Mouse (Mus musculus): ENCODE results near the gene Eif3d. TPM values are rescaled to one million over a fixed set of nuclear protein-coding genes. Genes with fewer than 3 reads are reported as not detected.

The Eif3d gene
- total and polyA plus RNA-seq, 3 experiments = 521 to 738 (median 619) TPM

DNA sequence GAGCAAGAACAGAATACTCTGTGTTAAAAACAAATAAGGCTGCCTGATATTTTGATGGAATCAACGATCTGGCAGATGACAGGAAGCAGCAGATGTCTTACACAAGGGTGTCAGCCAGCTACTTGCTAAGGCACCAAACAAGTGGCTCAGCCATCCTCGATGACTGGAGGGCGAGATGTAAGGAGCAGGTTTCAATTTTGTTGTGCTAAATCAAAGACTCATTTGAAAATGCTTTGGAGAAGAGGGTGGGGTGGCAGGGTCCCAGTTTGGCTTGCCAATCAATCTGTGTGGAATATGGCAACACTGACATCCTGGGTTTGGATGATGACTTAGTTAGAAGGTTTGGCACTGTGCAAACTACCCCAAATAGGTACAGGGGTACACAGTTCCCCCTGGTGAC lies 29.1 kb downstream of the Eif3d start:
- H3K27ac ChIP-seq (ENCODE audit: control insufficient read depth, low read depth, low read length) = no peak overlapping the region
- no peaks in the 10 kb centered on the region for H3K27me3 ChIP-seq (ENCODE audit: control insufficient read depth in 1 of 2, insufficient read depth in 2 of 2, low read length in 2 of 2)
- H3K4me1 ChIP-seq (ENCODE audit: control insufficient read depth in 1 of 2, insufficient read depth in 2 of 2, low read length in 2 of 2) = peaks cover 0 to 9% of the 10 kb centered on the region in 2 experiments; a peak in 3 of 4 replicates
- no peak overlapping the region for H3K4me3 ChIP-seq (ENCODE audit: control insufficient read depth in 1 of 2, insufficient read depth in 1 of 2, low read depth in 2 of 2, low read length in 2 of 2)
- no peak overlapping the region for H3K9ac ChIP-seq (ENCODE audit: control insufficient read depth, low read depth, low read length, poor library complexity, severe bottlenecking)
- H3K79me2 ChIP-seq (ENCODE audit: control insufficient read depth, insufficient read depth, low read length, poor library complexity) = no peaks in the 10 kb centered on the region
- H3K36me3 ChIP-seq (ENCODE audit: control insufficient read depth in 1 of 2, insufficient read depth in 2 of 2, low read length in 2 of 2) = peaks cover 0 to 3% of the 10 kb centered on the region in 2 experiments; a peak in 2 of 4 replicates
- DNase-seq (ENCODE audit: low read depth, low spot score) = no peak
- H3K9me3 ChIP-seq (replicated peaks; ENCODE audit: insufficient read depth, low read length) = no peaks in the 10 kb centered on the region
- no peak for TF ChIP-seq E2F4 (IDR thresholded peaks at IDR 0.05; ENCODE audit: borderline replicate concordance, low read depth, low read length)
- TF ChIP-seq TAL1 (IDR thresholded peaks at IDR 0.05; ENCODE audit: low read length) = no peak
- no peak for TF ChIP-seq GABPA (IDR thresholded peaks at IDR 0.05; ENCODE audit: low read depth, low read length)
- TF ChIP-seq TCF12 (IDR thresholded peaks at IDR 0.05; ENCODE audit: low read depth, low read length) = no peak
- TF ChIP-seq KAT2A (conservative IDR thresholded peaks at IDR 0.05; ENCODE audit: low read depth, low read length) = no peak
- TF ChIP-seq MAFK (IDR thresholded peaks at IDR 0.05; ENCODE audit: borderline replicate concordance, low read depth, low read length) = no peak
- TF ChIP-seq MAX (IDR thresholded peaks at IDR 0.05; ENCODE audit: low read length) = no peak
- TF ChIP-seq JUND (IDR thresholded peaks at IDR 0.05; ENCODE audit: low read depth, low read length) = no peak
- no peak for TF ChIP-seq MEF2A (IDR thresholded peaks at IDR 0.05; ENCODE audit: extremely low read depth, insufficient replicate concordance, low read depth, low read length, poor library complexity, severe bottlenecking)
- no peak for TF ChIP-seq POLR2AphosphoS5 (IDR thresholded peaks at IDR 0.05; ENCODE audit: borderline replicate concordance, low read depth, low read length)
- TF ChIP-seq POLR2AphosphoS2 (IDR thresholded peaks at IDR 0.05; ENCODE audit: low read length) = no peak
- no peak for TF ChIP-seq BHLHE40 (IDR thresholded peaks at IDR 0.05; ENCODE audit: borderline replicate concordance, low read depth, low read length)

GRCm38 (mm10) chr15:77938516-77938915 lies 32.1 kb downstream of the Eif3d start:
- H3K79me2 ChIP-seq (ENCODE audit: control insufficient read depth, insufficient read depth, low read length, poor library complexity) = no peaks in the 10 kb centered on the region
- no peaks in the 10 kb centered on the region; a peak in 1 of 4 replicates for H3K36me3 ChIP-seq (ENCODE audit: control insufficient read depth in 1 of 2, insufficient read depth in 2 of 2, low read length in 2 of 2)
- DNase-seq (ENCODE audit: low read depth, low spot score) = no peak
- H3K4me3 ChIP-seq (ENCODE audit: control insufficient read depth in 1 of 2, insufficient read depth in 1 of 2, low read depth in 2 of 2, low read length in 2 of 2) = no peak overlapping the region
- H3K27me3 ChIP-seq (ENCODE audit: control insufficient read depth in 1 of 2, insufficient read depth in 2 of 2, low read length in 2 of 2) = no peaks in the 10 kb centered on the region
- H3K27ac ChIP-seq (ENCODE audit: control insufficient read depth, low read depth, low read length) = no peak overlapping the region
- no peaks in the 10 kb centered on the region for H3K9me3 ChIP-seq (replicated peaks; ENCODE audit: insufficient read depth, low read length)
- H3K4me1 ChIP-seq (ENCODE audit: control insufficient read depth in 1 of 2, insufficient read depth in 2 of 2, low read length in 2 of 2) = peaks cover 0 to 7% of the 10 kb centered on the region in 2 experiments; a peak in 2 of 4 replicates
- H3K9ac ChIP-seq (ENCODE audit: control insufficient read depth, low read depth, low read length, poor library complexity, severe bottlenecking) = no peak overlapping the region
- TF ChIP-seq NELFE (IDR thresholded peaks at IDR 0.05; ENCODE audit: low read depth, low read length) = no peak
- TF ChIP-seq RAD21 (IDR thresholded peaks at IDR 0.05; ENCODE audit: low read depth, low read length) = no peak
- no peak for TF ChIP-seq MYB (IDR thresholded peaks at IDR 0.05; ENCODE audit: low read depth, low read length)
- TF ChIP-seq SIN3A (IDR thresholded peaks at IDR 0.05; ENCODE audit: low read length) = no peak
- no peak for TF ChIP-seq E2F4 (IDR thresholded peaks at IDR 0.05; ENCODE audit: borderline replicate concordance, low read depth, low read length)
- TF ChIP-seq CHD1 (IDR thresholded peaks at IDR 0.05; ENCODE audit: low read depth, low read length) = no peak
- TF ChIP-seq ZMIZ1 (IDR thresholded peaks at IDR 0.05; ENCODE audit: low read depth, low read length) = no peak
- TF ChIP-seq KAT2A (conservative IDR thresholded peaks at IDR 0.05; ENCODE audit: low read depth, low read length) = no peak
- TF ChIP-seq MXI1 (IDR thresholded peaks at IDR 0.05; ENCODE audit: low read depth, low read length) = no peak
- TF ChIP-seq USF2 (IDR thresholded peaks at IDR 0.05; ENCODE audit: borderline replicate concordance in 1 of 2, insufficient read depth in 1 of 2, low read depth in 1 of 2, low read length in 2 of 2) = no peak
- no peak for TF ChIP-seq TBP (IDR thresholded peaks at IDR 0.05; ENCODE audit: low read depth, low read length)
- no peak for TF ChIP-seq ZKSCAN1 (IDR thresholded peaks at IDR 0.05; ENCODE audit: low read depth, low read length)
- TF ChIP-seq TAL1 (IDR thresholded peaks at IDR 0.05; ENCODE audit: low read length) = no peak
- TF ChIP-seq UBTF (IDR thresholded peaks at IDR 0.05; ENCODE audit: borderline replicate concordance, insufficient read depth, low read depth, low read length) = no peak
- TF ChIP-seq SMC3 (IDR thresholded peaks at IDR 0.05; ENCODE audit: low read depth, low read length) = no peak
- TF ChIP-seq POLR2AphosphoS5 (IDR thresholded peaks at IDR 0.05; ENCODE audit: borderline replicate concordance, low read depth, low read length) = no peak
- no peak for TF ChIP-seq ETS1 (IDR thresholded peaks at IDR 0.05; ENCODE audit: low read depth, low read length)
- no peak for TF ChIP-seq MAZ (IDR thresholded peaks at IDR 0.05; ENCODE audit: low read depth, low read length)
- no peak for TF ChIP-seq NRF1 (IDR thresholded peaks at IDR 0.05; ENCODE audit: insufficient read depth, low read depth, low read length, poor library complexity, severe bottlenecking)

All from MEL (cell line).